Mouse (Mus musculus): ENCODE results near the gene Plch2. TPM values are rescaled to one million over a fixed set of nuclear protein-coding genes. Genes with fewer than 3 reads are reported as not detected.

Gene Plch2
- polyA plus RNA-seq, 1 experiment from 2014 or later, result 0.30 TPM

- no peak for ATAC-seq (replicated peaks; ENCODE audit: insufficient number of reproducible peaks, low FRiP score, low TSS enrichment)
- WGBS (ENCODE audit: insufficient replicate concordance), result 87% methylated on average over 13 of the region's 13 CpGs
- no peak overlapping the region for H3K27ac ChIP-seq (ENCODE audit: low read depth, low read length)
- H3K4me1 ChIP-seq (ENCODE audit: control insufficient read depth, insufficient read depth, low read length), result peaks cover 10% of the 10 kb centered on the region
- H3K36me3 ChIP-seq (ENCODE audit: control insufficient read depth, insufficient read depth, low read length), result no peaks in the 10 kb centered on the region
- no peak overlapping the region for H3K4me2 ChIP-seq
- H3K9me3 ChIP-seq (replicated peaks; ENCODE audit: control insufficient read depth, low read length), result no peaks in the 10 kb centered on the region
- H3K9ac ChIP-seq (ENCODE audit: low read depth, low read length), result no peak overlapping the region
- no peak overlapping the region for H3K4me3 ChIP-seq (ENCODE audit: low read depth, low read length)
- no peaks in the 10 kb centered on the region for H3K27me3 ChIP-seq (ENCODE audit: control insufficient read depth, insufficient read depth, low read length)
Observed at GRCm38 (mm10) chr4:155090688-155091449, 34.3 kb upstream of the Plch2 start.

GRCm38 (mm10) chr4:155090147-155090546, 33.6 kb upstream of the Plch2 start:
- whole genome bisulfite sequencing (ENCODE audit: insufficient replicate concordance), result 90% methylated on average over 4 of the region's 4 CpGs
- no peaks in the 10 kb centered on the region for H3K9me3 ChIP-seq (replicated peaks; ENCODE audit: control insufficient read depth, low read length)
- ATAC-seq (replicated peaks; ENCODE audit: insufficient number of reproducible peaks, low FRiP score, low TSS enrichment), result no peak

GRCm38 (mm10) chr4:155089241-155089640, 32.7 kb upstream of the Plch2 start:
- Histone ChIP-seq H3K4me1 (ENCODE audit: control insufficient read depth, insufficient read depth, low read length) (peaks cover 18% of the 10 kb centered on the region), H3K27me3 (ENCODE audit: control insufficient read depth, insufficient read depth, low read length) (no peaks in the 10 kb centered on the region), H3K4me2 (no peak overlapping the region), H3K9ac (ENCODE audit: low read depth, low read length) (no peak overlapping the region), H3K9me3 (replicated peaks; ENCODE audit: control insufficient read depth, low read length) (no peaks in the 10 kb centered on the region), H3K27ac (ENCODE audit: low read depth, low read length) (no peak overlapping the region), H3K36me3 (ENCODE audit: control insufficient read depth, insufficient read depth, low read length) (no peaks in the 10 kb centered on the region), H3K4me3 (ENCODE audit: low read depth, low read length) (no peak overlapping the region)
- WGBS (ENCODE audit: insufficient replicate concordance), result 84% methylated on average over 5 of the region's 5 CpGs
- ATAC-seq (replicated peaks; ENCODE audit: insufficient number of reproducible peaks, low FRiP score, low TSS enrichment), result no peak

More at GRCm38 (mm10) chr4:155090147-155090546, 33.6 kb upstream of the Plch2 start:
- H3K4me2 ChIP-seq, result no peak overlapping the region
- no peak overlapping the region for H3K4me3 ChIP-seq (ENCODE audit: low read depth, low read length)
- H3K27me3 ChIP-seq (ENCODE audit: control insufficient read depth, insufficient read depth, low read length), result no peaks in the 10 kb centered on the region
- no peak overlapping the region for H3K9ac ChIP-seq (ENCODE audit: low read depth, low read length)
- no peak overlapping the region for H3K27ac ChIP-seq (ENCODE audit: low read depth, low read length)
- H3K4me1 ChIP-seq (ENCODE audit: control insufficient read depth, insufficient read depth, low read length), result peaks cover 9% of the 10 kb centered on the region
- no peaks in the 10 kb centered on the region for H3K36me3 ChIP-seq (ENCODE audit: control insufficient read depth, insufficient read depth, low read length)

DNA sequence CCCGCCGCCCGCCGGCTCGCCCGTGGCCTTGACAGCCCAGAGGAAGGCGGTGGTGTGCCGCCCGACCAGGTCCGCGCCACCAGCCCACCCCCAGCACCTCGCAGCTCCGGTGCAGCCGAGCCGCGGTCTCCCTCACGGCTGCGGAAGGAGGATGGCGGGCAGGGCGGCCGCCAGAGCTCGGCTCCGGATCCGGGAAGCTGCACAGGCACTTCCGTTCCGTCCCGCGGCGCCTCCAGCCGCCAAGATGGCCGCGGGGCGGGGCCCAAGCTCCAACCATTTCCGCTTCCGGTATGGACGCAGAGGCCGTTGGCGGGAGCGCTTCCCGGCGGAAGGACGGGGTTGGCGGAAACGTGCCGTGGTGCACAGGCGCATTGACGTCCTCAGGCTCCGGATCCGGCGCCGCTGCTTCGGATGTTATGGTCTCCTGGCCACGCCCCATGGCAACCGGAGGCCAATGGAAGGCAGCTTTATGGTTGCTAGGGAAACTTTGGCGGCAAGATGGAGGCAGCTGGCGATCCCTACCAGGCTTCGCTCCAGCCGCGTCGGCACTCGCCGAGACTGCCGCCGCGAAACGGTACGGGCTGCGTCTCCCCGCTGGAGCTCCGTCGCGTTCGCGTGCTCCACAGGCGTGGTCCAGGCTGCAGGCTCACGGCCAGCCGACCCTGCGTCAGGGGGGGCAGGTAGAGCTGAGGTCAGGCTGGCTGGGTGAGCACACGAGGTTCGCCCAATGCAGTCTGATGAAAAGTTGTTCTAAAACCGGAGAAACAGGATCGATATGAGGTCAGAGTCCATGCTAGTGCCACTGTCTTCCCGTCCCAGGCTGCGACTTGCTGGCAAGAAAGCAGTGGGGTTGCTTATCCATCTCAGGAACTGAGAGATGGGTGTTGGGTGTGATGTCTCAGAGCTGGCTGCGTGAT, 29.8 kb upstream of the Plch2 start, which contains the start of the genes Rer1 and Morn1:
Gene Rer1 (minus strand): TSS at position 275 of the 917 bp plus-strand sequence.
Gene Morn1 (plus strand): TSS at position 470 of the 917 bp plus-strand sequence.
- peak; percentile 95 for ATAC-seq (replicated peaks; ENCODE audit: insufficient number of reproducible peaks, low FRiP score, low TSS enrichment)
- H3K27ac ChIP-seq (ENCODE audit: low read depth, low read length), result peak within 1 kb of the TSS; percentile 91
- peak within 1 kb of the TSS; percentile 91 for H3K4me2 ChIP-seq
- peaks cover 23% of the 10 kb centered on the region for H3K4me1 ChIP-seq (ENCODE audit: control insufficient read depth, insufficient read depth, low read length)
- no peaks in the 10 kb centered on the region for H3K27me3 ChIP-seq (ENCODE audit: control insufficient read depth, insufficient read depth, low read length)
- H3K9ac ChIP-seq (ENCODE audit: low read depth, low read length), result peak within 1 kb of the TSS; percentile 97
- H3K36me3 ChIP-seq (ENCODE audit: control insufficient read depth, insufficient read depth, low read length), result peaks cover 1% of the 10 kb centered on the region; the same call in 1 of the 2 replicates
- no peaks in the 10 kb centered on the region for H3K9me3 ChIP-seq (replicated peaks; ENCODE audit: control insufficient read depth, low read length)
- H3K4me3 ChIP-seq (ENCODE audit: low read depth, low read length), result peak within 1 kb of the TSS; percentile 88
- WGBS (ENCODE audit: insufficient replicate concordance), result under 1% methylated on average over 78 of the region's 85 CpGs

- Histone ChIP-seq H3K36me3 (ENCODE audit: control insufficient read depth, insufficient read depth, low read length) (peaks cover 7% of the 10 kb centered on the region; the same call in 1 of the 2 replicates), H3K4me1 (ENCODE audit: control insufficient read depth, insufficient read depth, low read length) (peaks cover 23% of the 10 kb centered on the region), H3K9me3 (replicated peaks; ENCODE audit: control insufficient read depth, low read length) (no peaks in the 10 kb centered on the region), H3K4me3 (ENCODE audit: low read depth, low read length) (peak overlapping the region; percentile 88), H3K4me2 (peak overlapping the region; percentile 73), H3K9ac (ENCODE audit: low read depth, low read length) (peak overlapping the region; percentile 97), H3K27me3 (ENCODE audit: control insufficient read depth, insufficient read depth, low read length) (no peaks in the 10 kb centered on the region), H3K27ac (ENCODE audit: low read depth, low read length) (peak overlapping the region; percentile 91)
- 6% methylated on average over 35 of the region's 35 CpGs for WGBS (ENCODE audit: insufficient replicate concordance)
- no peak; the same call in 1 of the 2 replicates for ATAC-seq (replicated peaks; ENCODE audit: insufficient number of reproducible peaks, low FRiP score, low TSS enrichment)
Observed at GRCm38 (mm10) chr4:155085206-155086107, 28.9 kb upstream of the Plch2 start.

DNA sequence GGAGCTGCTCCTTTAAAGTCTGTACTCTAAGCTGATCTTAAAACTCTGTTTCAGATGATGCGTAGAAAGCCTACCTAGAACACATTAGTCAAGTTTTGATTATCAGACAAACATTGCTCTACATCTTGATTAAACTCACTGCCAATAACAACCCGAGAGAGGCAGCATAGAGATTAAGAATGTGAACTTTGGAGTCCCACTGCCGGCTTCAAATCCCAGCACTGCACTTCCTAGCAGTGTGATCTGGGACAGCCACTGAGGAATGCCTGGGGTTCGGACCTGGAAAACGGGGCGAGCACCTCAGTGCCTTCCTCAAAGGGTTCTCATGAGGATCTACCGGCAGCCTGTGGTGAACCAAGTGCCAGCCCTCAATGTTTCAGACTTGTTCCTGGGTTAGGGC, 27.8 kb upstream of the Plch2 start:
- H3K4me1 ChIP-seq (ENCODE audit: control insufficient read depth, insufficient read depth, low read length), result peaks cover 23% of the 10 kb centered on the region
- H3K4me2 ChIP-seq, result peak overlapping the region; percentile 73
- H3K36me3 ChIP-seq (ENCODE audit: control insufficient read depth, insufficient read depth, low read length), result peaks cover 14% of the 10 kb centered on the region
- H3K4me3 ChIP-seq (ENCODE audit: low read depth, low read length), result 0 out of 2 replicates have a peak overlapping the region, but pooled peaks have one; percentile 88
- no peak for ATAC-seq (replicated peaks; ENCODE audit: insufficient number of reproducible peaks, low FRiP score, low TSS enrichment)
- WGBS (ENCODE audit: insufficient replicate concordance), result 85% methylated on average over 7 of the region's 7 CpGs
- H3K27me3 ChIP-seq (ENCODE audit: control insufficient read depth, insufficient read depth, low read length), result no peaks in the 10 kb centered on the region
- H3K9me3 ChIP-seq (replicated peaks; ENCODE audit: control insufficient read depth, low read length), result no peaks in the 10 kb centered on the region
- H3K27ac ChIP-seq (ENCODE audit: low read depth, low read length), result no peak overlapping the region
- H3K9ac ChIP-seq (ENCODE audit: low read depth, low read length), result peak overlapping the region; percentile 97; the same call in 1 of the 2 replicates

- Histone ChIP-seq H3K4me1 (ENCODE audit: control insufficient read depth, insufficient read depth, low read length) (peaks cover 23% of the 10 kb centered on the region), H3K36me3 (ENCODE audit: control insufficient read depth, insufficient read depth, low read length) (peaks cover 16% of the 10 kb centered on the region), H3K27ac (ENCODE audit: low read depth, low read length) (no peak overlapping the region), H3K4me2 (no peak overlapping the region), H3K9ac (ENCODE audit: low read depth, low read length) (no peak overlapping the region), H3K9me3 (replicated peaks; ENCODE audit: control insufficient read depth, low read length) (no peaks in the 10 kb centered on the region), H3K4me3 (ENCODE audit: low read depth, low read length) (no peak overlapping the region), H3K27me3 (ENCODE audit: control insufficient read depth, insufficient read depth, low read length) (no peaks in the 10 kb centered on the region)
- WGBS (ENCODE audit: insufficient replicate concordance), result 87% methylated on average over 4 of the region's 4 CpGs
- no peak for ATAC-seq (replicated peaks; ENCODE audit: insufficient number of reproducible peaks, low FRiP score, low TSS enrichment)
Observed at GRCm38 (mm10) chr4:155083553-155083952, 27.0 kb upstream of the Plch2 start.

All from heart, embryonic 11.5 days (tissue).